Mouse (Mus musculus): ENCODE measurements around the gene Lnx2.

The Lnx2 gene

DNA sequence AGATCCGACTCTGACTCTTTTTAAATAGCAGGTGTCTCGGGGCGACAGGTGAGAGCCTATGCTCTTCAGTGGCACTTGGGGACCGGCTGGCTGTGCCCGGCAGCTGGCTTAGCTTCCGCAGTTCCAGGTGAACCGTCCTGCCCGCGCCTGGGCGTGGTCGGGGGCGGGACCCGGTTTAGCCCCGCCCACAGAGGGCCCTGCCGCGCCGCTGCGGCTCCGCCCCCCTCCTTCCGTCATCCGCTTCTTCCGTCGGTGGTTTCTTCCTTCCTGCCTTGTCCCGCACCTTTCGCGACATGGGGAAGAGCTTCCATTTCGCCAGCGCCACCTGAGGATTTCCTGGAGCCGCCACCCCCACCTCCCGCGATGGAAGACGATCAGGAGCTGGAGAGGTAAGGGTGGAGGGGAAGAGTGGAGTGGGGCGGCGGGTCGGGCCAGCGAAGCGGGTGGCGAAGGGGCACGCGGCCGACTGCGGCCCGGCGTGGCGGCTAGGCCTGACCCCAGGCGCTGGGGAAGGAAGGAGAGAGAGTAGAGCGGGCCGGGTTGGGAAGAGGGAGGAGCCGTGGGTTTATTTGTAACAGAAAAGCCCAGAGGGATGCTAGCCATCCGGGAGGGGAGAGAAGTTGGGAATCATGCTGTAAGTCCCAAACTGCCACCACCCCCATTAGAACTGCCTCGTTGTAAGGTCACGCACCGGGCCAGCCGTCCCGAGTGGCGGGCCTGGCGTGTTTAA is 1.1 kb upstream of the Lnx2 start:
- DNase-seq (ENCODE audit: low spot score in 2 of 2), result peak; percentile 86 to 92

DNA sequence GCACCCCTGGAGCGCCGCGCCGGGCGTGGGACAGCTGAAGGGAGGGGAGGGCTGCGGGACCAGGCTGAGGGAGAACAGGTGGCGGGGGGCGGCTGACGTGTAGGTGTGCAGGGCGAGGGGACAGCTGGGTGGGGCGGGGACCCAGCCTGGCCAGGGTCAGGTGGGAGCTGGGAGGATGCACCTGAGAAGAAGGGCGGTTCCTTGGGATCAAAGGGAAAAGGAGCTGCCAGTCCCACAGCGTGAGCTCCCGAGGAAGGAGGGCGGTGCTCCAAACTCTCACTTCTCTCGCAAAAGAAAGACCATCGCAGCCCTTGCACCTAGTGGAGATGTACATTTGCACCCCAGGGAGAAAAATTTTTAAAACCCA is 396 bp upstream of the Lnx2 start, which contains the start of gene Polr1d:
TSS of gene Polr1d (plus strand) at position 252 of the 367 bp plus-strand sequence.
- no peak for DNase-seq (ENCODE audit: low spot score in 2 of 2)

GRCm38 (mm10) chr5:147075103-147076025 is 1.0 kb downstream of the Lnx2 start:
- no peak for DNase-seq (ENCODE audit: low spot score in 2 of 2)

- DNase-seq (ENCODE audit: low spot score in 2 of 2), result no peak
Measured at GRCm38 (mm10) chr5:147073805-147074204, 2.6 kb downstream of the Lnx2 start.

DNA sequence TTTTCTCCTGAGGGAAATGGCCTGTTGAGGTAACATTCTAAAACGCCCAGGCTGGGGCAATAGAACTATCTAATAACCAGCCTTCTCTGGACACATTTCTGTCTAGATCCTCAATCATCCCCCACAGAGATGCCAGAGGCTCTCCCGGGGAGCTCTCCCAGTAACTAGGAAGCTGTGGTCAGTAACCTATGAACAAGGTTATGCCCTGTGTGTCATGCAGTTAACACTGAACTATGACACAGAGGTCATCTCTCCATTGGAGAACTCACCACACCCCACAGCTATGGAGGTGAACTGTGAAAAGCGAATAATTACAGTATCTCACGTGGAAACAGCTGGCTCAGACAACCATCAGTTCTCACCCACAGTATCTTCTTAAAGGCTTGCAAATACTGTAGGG is 4.5 kb downstream of the Lnx2 start:
- DNase-seq (ENCODE audit: low spot score in 2 of 2), result no peak

GRCm38 (mm10) chr5:147070791-147071516 is 5.4 kb downstream of the Lnx2 start:
- no peak for DNase-seq (ENCODE audit: low spot score in 2 of 2)

DNA sequence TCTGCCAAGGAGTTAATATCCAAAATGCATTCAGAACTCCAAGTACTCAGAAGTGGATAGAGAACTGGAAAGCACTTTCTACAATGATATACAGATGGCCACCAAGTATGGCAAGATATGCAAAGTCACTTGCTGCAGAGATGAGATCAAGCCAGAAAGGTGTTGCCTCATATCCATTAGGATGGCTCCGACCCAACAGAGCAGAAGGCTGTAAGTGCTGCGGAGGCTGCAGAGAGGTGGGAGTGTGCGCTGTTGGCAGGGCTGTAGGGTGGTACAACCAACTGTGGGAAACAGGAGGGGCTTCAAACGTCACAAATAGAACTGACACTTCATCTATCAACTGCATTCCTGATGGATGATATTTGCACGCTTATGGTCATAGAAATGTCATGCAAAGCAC is 7.5 kb downstream of the Lnx2 start:
- DNase-seq (ENCODE audit: low spot score in 2 of 2), result peak in 1 of 2 experiments; percentile 62

- DNase-seq (ENCODE audit: low spot score in 2 of 2), result no peak
Measured at GRCm38 (mm10) chr5:147066965-147067364, 9.4 kb downstream of the Lnx2 start.

DNA sequence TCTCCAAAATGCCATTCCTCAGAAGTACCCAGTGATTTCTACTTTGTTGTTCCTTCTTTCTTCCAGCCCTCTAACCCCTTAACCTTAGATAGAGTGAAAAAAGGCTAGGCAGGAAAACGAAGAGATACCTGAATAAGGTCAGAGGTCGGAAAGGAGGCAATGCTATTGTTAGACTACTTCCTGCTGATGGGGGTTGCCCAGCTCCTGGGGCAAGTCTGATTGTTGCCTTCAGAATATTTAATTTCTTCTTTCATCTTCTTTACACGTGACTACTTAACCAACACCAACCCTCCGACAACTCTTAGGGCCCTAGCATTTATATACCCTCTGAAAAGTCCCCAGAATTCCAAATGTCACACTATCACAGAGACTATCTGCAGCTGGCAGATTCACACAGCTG is 10.3 kb downstream of the Lnx2 start:
- DNase-seq (ENCODE audit: low spot score in 2 of 2), result no peak

DNA sequence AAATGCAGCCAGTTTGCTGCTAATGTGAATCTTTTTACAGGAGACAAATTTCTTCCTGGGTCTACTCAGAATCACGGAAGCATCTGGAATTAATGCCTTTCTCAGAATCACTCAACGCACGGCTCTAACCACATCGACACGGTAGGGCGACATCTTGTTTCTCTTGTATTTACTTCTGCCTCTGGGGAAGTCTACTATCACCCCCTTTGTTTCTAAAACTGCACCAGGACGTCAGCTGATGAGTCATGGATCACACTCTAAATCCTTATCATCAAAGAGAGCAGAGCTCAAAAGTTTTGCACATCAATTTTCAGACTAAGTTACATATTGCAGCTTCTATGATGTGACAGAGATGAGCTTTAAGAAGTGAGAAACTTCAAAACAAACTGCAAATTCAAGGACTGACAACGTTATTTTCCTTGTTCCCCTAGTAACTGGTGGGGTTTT is 13.1 kb downstream of the Lnx2 start:
- DNase-seq (ENCODE audit: low spot score in 2 of 2), result no peak

GRCm38 (mm10) chr5:147060024-147060423 is 16.4 kb downstream of the Lnx2 start:
- no peak for DNase-seq (ENCODE audit: low spot score in 2 of 2)

- DNase-seq (ENCODE audit: low spot score in 2 of 2), result no peak
Measured at GRCm38 (mm10) chr5:147059319-147059718, 17.1 kb downstream of the Lnx2 start.

- DNase-seq (ENCODE audit: low spot score in 2 of 2), result no peak
Measured at GRCm38 (mm10) chr5:147058661-147059060, 17.7 kb downstream of the Lnx2 start.

DNA sequence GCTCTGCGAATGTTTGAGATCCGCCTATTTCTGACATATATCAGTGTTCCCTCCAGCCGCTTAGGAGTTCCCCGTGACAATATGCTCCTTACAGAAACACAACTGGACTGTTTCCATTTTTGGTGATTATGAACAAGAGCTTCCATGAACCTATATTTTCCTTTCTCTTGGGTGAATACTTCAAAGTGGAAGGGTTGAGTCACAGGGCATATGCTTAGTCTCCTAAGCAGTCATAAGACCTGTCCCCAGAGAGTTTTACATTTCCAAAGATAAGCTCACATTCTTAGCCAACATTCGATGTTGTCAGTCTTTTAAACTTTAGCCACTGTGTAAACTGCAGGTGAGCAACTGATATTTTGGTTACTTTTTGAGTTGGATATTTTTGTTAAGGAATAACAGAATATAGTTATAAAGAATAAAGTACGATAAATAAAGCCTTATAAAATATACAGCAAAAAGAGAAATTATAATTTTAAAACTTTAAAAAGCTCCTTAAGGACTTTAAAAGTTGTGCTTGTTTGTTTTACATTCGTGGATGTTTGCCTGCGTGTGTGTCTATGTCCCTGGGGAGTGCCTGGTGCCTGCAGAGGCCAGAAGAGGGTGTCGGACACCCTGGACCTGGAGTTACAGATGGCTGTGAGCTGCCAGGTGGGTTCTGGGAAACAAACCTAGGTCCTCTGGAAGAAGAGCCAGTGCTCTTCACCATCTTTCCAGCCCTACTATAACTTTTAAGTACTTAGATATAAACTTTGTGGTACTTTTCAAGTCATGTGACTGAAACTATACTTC is 18.6 kb downstream of the Lnx2 start:
- DNase-seq (ENCODE audit: low spot score in 2 of 2), result no peak

GRCm38 (mm10) chr5:147056712-147057290 is 19.6 kb downstream of the Lnx2 start:
- no peak for DNase-seq (ENCODE audit: low spot score in 2 of 2)

GRCm38 (mm10) chr5:147055572-147056245 is 20.7 kb downstream of the Lnx2 start:
- peak; percentile 46 to 64 for DNase-seq (ENCODE audit: low spot score in 2 of 2)

DNA sequence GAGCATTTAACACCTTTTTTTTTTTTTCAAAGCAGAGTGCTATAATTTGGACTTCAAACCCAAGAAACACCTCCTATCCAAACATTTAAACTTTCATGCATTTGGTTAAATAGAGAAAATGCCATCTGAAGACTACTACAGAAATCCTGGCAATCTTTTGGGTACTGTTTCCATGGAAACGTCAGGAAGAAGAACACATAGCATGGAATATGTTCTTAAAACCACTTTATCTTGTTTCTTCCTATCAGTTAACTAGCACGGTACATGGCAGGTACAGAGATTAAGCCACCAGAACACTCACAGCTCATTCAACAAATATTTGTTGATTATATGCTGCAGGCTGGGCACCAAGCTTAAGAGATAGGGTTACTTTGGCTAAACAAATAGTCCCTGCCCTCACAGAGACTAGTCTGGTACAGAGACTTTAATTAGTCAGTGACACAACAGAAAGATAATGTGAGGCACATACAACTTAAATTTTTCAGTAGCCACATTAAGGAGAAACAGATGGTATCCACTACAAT is 21.6 kb downstream of the Lnx2 start:
- DNase-seq (ENCODE audit: low spot score in 2 of 2), result no peak

GRCm38 (mm10) chr5:147054328-147054727 is 22.1 kb downstream of the Lnx2 start:
- DNase-seq (ENCODE audit: low spot score in 2 of 2), result no peak

- DNase-seq (ENCODE audit: low spot score in 2 of 2), result no peak
Measured at GRCm38 (mm10) chr5:147053481-147053880, 22.9 kb downstream of the Lnx2 start.

DNA sequence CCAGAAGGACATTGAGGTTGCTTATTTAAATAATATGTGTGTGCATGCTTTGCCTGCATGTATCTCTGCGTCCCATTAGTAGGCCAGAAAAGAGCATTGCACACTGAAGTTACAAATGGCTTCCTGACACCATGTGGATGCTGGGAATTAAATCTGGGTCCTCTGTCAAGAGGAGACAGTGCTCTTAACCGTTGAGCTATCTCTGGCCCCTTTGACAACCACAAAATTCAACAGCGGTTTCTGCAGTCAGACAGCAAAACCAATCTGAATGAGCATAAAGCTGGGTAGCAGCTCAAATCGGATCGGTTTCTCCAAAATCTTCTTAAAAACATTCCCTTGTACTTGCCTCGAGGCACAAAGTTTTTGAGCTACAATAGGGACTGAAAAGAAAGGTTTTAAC is 23.3 kb downstream of the Lnx2 start:
- DNase-seq (ENCODE audit: low spot score in 2 of 2), result no peak
